Mouse (Mus musculus) MEL (cell line): Measurements from ENCODE around the gene Apba2. TPM values are rescaled to one million over a fixed set of nuclear protein-coding genes. Genes with fewer than 3 reads are reported as not detected.

ENCODE experiments used
- DNase-seq: peaks from one replicate; pipeline ENCODE4 v3.0.0; 2011; ENCODE audit warnings: low read depth, low spot score
- H3K27ac ChIP-seq: 2 replicates; pipeline ENCODE4 v1.5.1; 2012; ENCODE audit warnings: low read depth, mild to moderate bottlenecking, control low read depth, low read length, moderate library complexity; ENCODE audit not compliant: control insufficient read depth
- H3K27me3 ChIP-seq, 2 experiments: fragments of 150-350 bp in 1 of 2; sonication (generic) in 1 of 2; 2 replicates each; pipeline ENCODE4 v1.6.1; 2012; ENCODE audit warnings: low read length in 2 of 2, mild to moderate bottlenecking in 2 of 2, improper control_type of control experiment in 1 of 2, moderate library complexity in 1 of 2; ENCODE audit not compliant: insufficient read depth in 2 of 2, control insufficient read depth in 1 of 2
- H3K36me3 ChIP-seq, 2 experiments: 2 replicates each; pipeline ENCODE4 v1.6.1; 2012 to 2014; ENCODE audit warnings: low read length in 2 of 2, improper control_type of control experiment in 1 of 2, inconsistent platforms in 1 of 2, mild to moderate bottlenecking in 1 of 2; ENCODE audit not compliant: insufficient read depth in 2 of 2, control insufficient read depth in 1 of 2
- H3K4me1 ChIP-seq, 2 experiments: fragments of 150-350 bp in 1 of 2; sonication (generic) in 1 of 2; 2 replicates each; pipeline ENCODE4 v1.6.1; 2012; ENCODE audit warnings: low read length in 2 of 2, improper control_type of control experiment in 1 of 2, mild to moderate bottlenecking in 1 of 2; ENCODE audit not compliant: insufficient read depth in 2 of 2, control insufficient read depth in 1 of 2
- H3K4me3 ChIP-seq, 2 experiments: fragments of 150-350 bp in 1 of 2; sonication (generic) in 1 of 2; 2 replicates each; pipeline ENCODE4 v1.5.1; 2012; ENCODE audit warnings: low read depth in 2 of 2, low read length in 2 of 2, mild to moderate bottlenecking in 2 of 2, moderate library complexity in 2 of 2, control low read depth in 1 of 2, improper control_type of control experiment in 1 of 2; ENCODE audit not compliant: control insufficient read depth in 1 of 2, insufficient read depth in 1 of 2
- H3K79me2 ChIP-seq: 2 replicates; pipeline ENCODE4 v1.6.1; 2012; ENCODE audit warnings: mild to moderate bottlenecking, low read length, moderate library complexity; ENCODE audit not compliant: control insufficient read depth, poor library complexity, insufficient read depth
- H3K9ac ChIP-seq: 2 replicates; pipeline ENCODE4 v1.6.1; 2012; ENCODE audit warnings: low read depth, mild to moderate bottlenecking, control low read depth, low read length, moderate library complexity; ENCODE audit not compliant: control insufficient read depth, poor library complexity, severe bottlenecking
- H3K9me3 ChIP-seq: fragments of 150-350 bp; sonication (generic); replicated peaks from 2 replicates; pipeline ENCODE4 v1.6.1; 2012; ENCODE audit warnings: mild to moderate bottlenecking, low read length, improper control_type of control experiment, moderate library complexity; ENCODE audit not compliant: insufficient read depth
- BHLHE40 ChIP-seq: IDR thresholded peaks from 2 replicates; pipeline ENCODE4 v1.6.1; 2012; ENCODE audit warnings: low read depth, mild to moderate bottlenecking, inconsistent platforms, low read length, improper control_type of control experiment, borderline replicate concordance
- CHD2 ChIP-seq: IDR thresholded peaks from 2 replicates; pipeline ENCODE4 v1.6.1; 2011; ENCODE audit warnings: low read length, improper control_type of control experiment
- CTCF ChIP-seq, 3 experiments: IDR thresholded peaks in 2 of 3; conservative IDR thresholded peaks in 1 of 3; 2 replicates each; pipeline ENCODE4 v1.5.1; 2011 to 2012; ENCODE audit warnings: low read length in 3 of 3, low read depth in 2 of 3, mild to moderate bottlenecking in 2 of 3, improper control_type of control experiment in 1 of 3, inconsistent platforms in 1 of 3, mixed read lengths in 1 of 3, moderate library complexity in 1 of 3; ENCODE audit not compliant: control insufficient read depth in 1 of 3, insufficient read depth in 1 of 3, poor library complexity in 1 of 3, severe bottlenecking in 1 of 3
- E2F4 ChIP-seq: IDR thresholded peaks from 2 replicates; pipeline ENCODE4 v1.6.1; 2011; ENCODE audit warnings: low read depth, low read length, improper control_type of control experiment, borderline replicate concordance
- ETS1 ChIP-seq: IDR thresholded peaks from 2 replicates; pipeline ENCODE4 v1.6.1; 2012; ENCODE audit warnings: low read depth, mild to moderate bottlenecking, inconsistent platforms, low read length, improper control_type of control experiment, moderate library complexity
- GABPA ChIP-seq: IDR thresholded peaks from 2 replicates; pipeline ENCODE4 v1.6.1; 2012; ENCODE audit warnings: low read depth, mild to moderate bottlenecking, inconsistent platforms, low read length, improper control_type of control experiment, moderate library complexity
- KAT2A ChIP-seq: conservative IDR thresholded peaks from 2 replicates; pipeline ENCODE4 v1.6.1; 2012; ENCODE audit warnings: low read depth, low read length, improper control_type of control experiment, inconsistent platforms
- MAX ChIP-seq: IDR thresholded peaks from 2 replicates; pipeline ENCODE4 v1.6.1; 2011; ENCODE audit warnings: low read length, improper control_type of control experiment
- MAZ ChIP-seq: IDR thresholded peaks from 2 replicates; pipeline ENCODE4 v1.6.1; 2012; ENCODE audit warnings: low read depth, mild to moderate bottlenecking, inconsistent platforms, low read length, improper control_type of control experiment
- MEF2A ChIP-seq: IDR thresholded peaks from 2 replicates; pipeline ENCODE4 v1.6.1; 2014; ENCODE audit warnings: low read depth, mild to moderate bottlenecking, inconsistent platforms, low read length, improper control_type of control experiment; ENCODE audit not compliant: poor library complexity, insufficient replicate concordance, severe bottlenecking; ENCODE audit errors: extremely low read depth
- MYB ChIP-seq: IDR thresholded peaks from 2 replicates; pipeline ENCODE4 v1.6.1; 2011; ENCODE audit warnings: mild to moderate bottlenecking, low read depth, low read length, improper control_type of control experiment
- MYC ChIP-seq: IDR thresholded peaks from 2 replicates; pipeline ENCODE4 v1.6.1; 2011; ENCODE audit warnings: low read depth, mild to moderate bottlenecking, low read length, improper control_type of control experiment, moderate library complexity
- NRF1 ChIP-seq: IDR thresholded peaks from 2 replicates; pipeline ENCODE4 v1.6.1; 2014; ENCODE audit warnings: low read depth, mild to moderate bottlenecking, inconsistent platforms, low read length, improper control_type of control experiment, moderate library complexity; ENCODE audit not compliant: poor library complexity, insufficient read depth, severe bottlenecking
- RCOR1 ChIP-seq: IDR thresholded peaks from 2 replicates; pipeline ENCODE4 v1.6.1; 2012; ENCODE audit warnings: low read depth, mild to moderate bottlenecking, inconsistent platforms, low read length, improper control_type of control experiment
- SIN3A ChIP-seq: IDR thresholded peaks from 2 replicates; pipeline ENCODE4 v1.6.1; 2012; ENCODE audit warnings: low read length, improper control_type of control experiment, inconsistent platforms
- UBTF ChIP-seq: IDR thresholded peaks from 2 replicates; pipeline ENCODE4 v1.6.1; 2012; ENCODE audit warnings: low read depth, mild to moderate bottlenecking, inconsistent platforms, low read length, improper control_type of control experiment, moderate library complexity, borderline replicate concordance; ENCODE audit not compliant: insufficient read depth
- USF2 ChIP-seq, 2 experiments: IDR thresholded peaks; 2 replicates each; pipeline ENCODE4 v1.6.1; 2011 to 2012; ENCODE audit warnings: improper control_type of control experiment in 2 of 2, low read length in 2 of 2, borderline replicate concordance in 1 of 2, inconsistent platforms in 1 of 2, low read depth in 1 of 2, mild to moderate bottlenecking in 1 of 2; ENCODE audit not compliant: insufficient read depth in 1 of 2
- ZMIZ1 ChIP-seq: IDR thresholded peaks from 2 replicates; pipeline ENCODE4 v1.6.1; 2012; ENCODE audit warnings: low read depth, mild to moderate bottlenecking, inconsistent platforms, low read length, improper control_type of control experiment, moderate library complexity
- polyA plus RNA-seq, 2 experiments: library from polyadenylated mRNA; stranded (reverse) in 1 of 2; unstranded in 1 of 2; fragments of >175 nt in 1 of 2; fragments of >200 nt in 1 of 2; gene quantifications; 2 replicates each; pipeline versions ENCODE4 v1.2.1 to v1.2.4; 2012; ENCODE audit warnings: low replicate concordance in 2 of 2, low read depth in 1 of 2; ENCODE audit not compliant: insufficient read length in 2 of 2, insufficient read depth in 1 of 2, missing spikeins in 1 of 2
- total RNA-seq: library from RNA; depleted of rRNA; stranded (reverse); fragments of 300-350 nt; gene quantifications from 2 replicates; pipeline ENCODE4 v1.2.3, GENCODE M21; 2012

The Apba2 gene
- total and polyA plus RNA-seq, 3 experiments, result not detected

GRCm38 (mm10) chr7:64508826-64509225, 7.3 kb downstream of the Apba2 start:
- H3K27ac ChIP-seq, result no peak overlapping the region
- H3K79me2 ChIP-seq, result no peaks in the 10 kb centered on the region
- H3K9ac ChIP-seq, result no peak overlapping the region
- DNase-seq, result no peak
- no peaks in the 10 kb centered on the region for H3K9me3 ChIP-seq
- no peak overlapping the region for H3K4me3 ChIP-seq
- H3K36me3 ChIP-seq, result no peaks in the 10 kb centered on the region
- H3K27me3 ChIP-seq, result no peaks in the 10 kb centered on the region
- H3K4me1 ChIP-seq, result no peaks in the 10 kb centered on the region
- TF ChIP-seq RCOR1 (no peak), CTCF (IDR thresholded peaks at IDR 0.05 in 2 of 3, conservative IDR thresholded peaks at IDR 0.05 in 1 of 3; ENCODE audit: control insufficient read depth in 1 of 3, insufficient read depth in 1 of 3, low read depth in 2 of 3, low read length in 3 of 3, poor library complexity in 1 of 3, severe bottlenecking in 1 of 3) (no peak), SIN3A (no peak), CHD2 (no peak), USF2 (IDR thresholded peaks at IDR 0.05; ENCODE audit: borderline replicate concordance in 1 of 2, insufficient read depth in 1 of 2, low read depth in 1 of 2, low read length in 2 of 2) (no peak), ZMIZ1 (no peak), MEF2A (no peak), UBTF (no peak), MAZ (no peak), ETS1 (no peak), BHLHE40 (no peak), MYC (no peak), GABPA (no peak), KAT2A (no peak), MAX (no peak), E2F4 (no peak), NRF1 (no peak)
- TF ChIP-seq, all 39 proteins: peak for 0

DNA sequence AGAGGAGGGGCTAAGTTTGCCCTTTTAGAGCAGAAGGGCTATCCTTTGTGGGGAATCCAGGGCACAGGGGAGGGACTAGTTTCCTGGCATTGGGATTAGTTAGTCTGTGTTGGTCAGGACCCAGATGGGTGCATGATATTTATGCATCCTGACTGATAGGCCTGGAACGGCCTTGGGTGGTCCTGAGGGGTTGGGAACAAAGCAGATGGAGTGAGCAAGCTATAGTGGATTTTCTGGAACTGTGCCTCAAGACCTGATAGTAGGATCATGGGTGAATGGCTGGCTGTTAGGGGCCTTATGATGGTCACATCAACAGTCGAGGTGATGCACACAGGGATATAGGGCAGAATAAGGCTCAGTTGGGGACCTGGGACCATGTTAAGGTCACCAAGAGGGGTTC, 8.4 kb downstream of the Apba2 start:
- H3K36me3 ChIP-seq, result no peaks in the 10 kb centered on the region
- no peak overlapping the region for H3K9ac ChIP-seq
- H3K79me2 ChIP-seq, result no peaks in the 10 kb centered on the region
- no peak for TF ChIP-seq MYB
- no peak for TF ChIP-seq MAX
- no peak for TF ChIP-seq USF2 (IDR thresholded peaks at IDR 0.05; ENCODE audit: borderline replicate concordance in 1 of 2, insufficient read depth in 1 of 2, low read depth in 1 of 2, low read length in 2 of 2)
- TF ChIP-seq BHLHE40, result no peak
- TF ChIP-seq, all 39 proteins: peak for 0
- Histone ChIP-seq H3K4me3 (no peak overlapping the region), H3K4me1 (no peaks in the 10 kb centered on the region), H3K27me3 (no peaks in the 10 kb centered on the region), H3K9me3 (no peaks in the 10 kb centered on the region), H3K27ac (no peak overlapping the region)
- no peak for DNase-seq
